In the genomic region with DNA sequence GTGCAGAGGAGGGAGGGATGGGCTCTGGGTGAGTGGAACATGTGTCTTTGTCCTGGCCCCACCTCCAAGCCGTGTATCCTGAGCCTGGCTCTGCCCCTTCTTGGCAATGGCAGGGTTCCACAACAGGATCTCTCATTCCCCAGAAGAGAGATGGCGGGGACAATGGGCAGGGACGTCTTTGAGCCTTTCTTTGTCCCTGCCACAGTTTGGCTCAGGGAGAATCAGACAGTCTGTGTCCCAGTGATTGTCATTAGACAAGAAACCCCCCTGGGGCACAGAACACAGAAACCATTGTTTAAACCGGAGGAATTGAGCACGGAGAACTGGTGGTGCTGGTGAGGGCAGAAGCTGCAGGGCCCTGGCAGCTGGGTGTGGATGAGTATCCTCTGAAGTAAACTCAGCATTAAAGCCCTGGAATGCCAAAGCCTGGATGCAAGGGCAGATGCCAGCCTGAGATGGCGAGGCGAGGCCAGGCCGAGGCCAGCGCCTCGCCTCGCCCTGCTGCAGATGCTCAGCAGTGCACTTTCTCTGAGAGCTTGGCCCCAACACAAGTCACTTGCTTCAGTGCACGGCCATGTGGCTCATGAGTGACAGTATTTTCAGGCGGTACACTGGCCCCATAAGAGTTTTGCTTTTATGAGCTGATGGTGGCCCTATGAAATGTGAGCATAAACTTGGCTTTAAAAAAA, we compare ENCODE assay signal across 11 mouse cellular contexts. TPM values are rescaled to one million over a fixed set of nuclear protein-coding genes. Genes with fewer than 3 reads are reported as not detected.
DNase-seq lines count a peak whose midpoint lies in the region; ATAC-seq lines count a peak whose summit lies in the region.
"Had no signal": no experiment of that assay in that cellular context is flagged by ENCODE, and none has a peak within 500 bp of the region (broad histone marks: within the 10 kb centered on the region; RNA-seq: fewer than 3 reads in every experiment).

No protein-coding gene starts in this region.

- no peaks in the 10 kb centered on the region for H3K9me3 ChIP-seq in embryonic facial prominence, embryonic 11.5 days (replicated peaks; ENCODE audit: control insufficient read depth, low read length)
- H3K9me3 ChIP-seq in hindbrain, embryonic 13.5 days, result no peaks in the 10 kb centered on the region
- no peaks in the 10 kb centered on the region for H3K9me3 ChIP-seq in neural tube, embryonic 12.5 days
- H3K9me3 ChIP-seq: heart, embryonic 15.5 days; kidney, embryonic 15.5 days had no signal

- no peak overlapping the region for H3K27ac ChIP-seq in embryonic facial prominence, embryonic 11.5 days (replicated peaks; ENCODE audit: low read depth, low read length)
- peak overlapping the region; percentile 74 for H3K27ac ChIP-seq in hindbrain, embryonic 13.5 days
- no peak overlapping the region for H3K27ac ChIP-seq in neural tube, embryonic 12.5 days
- H3K27ac ChIP-seq: heart, embryonic 15.5 days; kidney, embryonic 15.5 days had no signal

- peak; percentile 38 for DNase-seq in layer of hippocampus, adult 9-11 months
- no peak for DNase-seq in layer of hippocampus, adult 11-12 months (ENCODE audit: low spot score)
- DNase-seq in embryonic facial prominence, embryonic 11.5 days (ENCODE audit: low spot score), result peak; percentile 25
- no peak for DNase-seq in urinary bladder, postnatal 36 days (ENCODE audit: low spot score in 2 of 2)
- DNase-seq in adrenal gland, postnatal 36 days, result no peak
- no peak for DNase-seq in yolk sac, embryonic 10.5 days (ENCODE audit: low spot score)

- H3K36me3 ChIP-seq in embryonic facial prominence, embryonic 11.5 days (replicated peaks; ENCODE audit: control insufficient read depth, insufficient read depth, low read depth, low read length), result peaks cover 6% of the 10 kb centered on the region
- H3K36me3 ChIP-seq in hindbrain, embryonic 13.5 days, result peaks cover 36% of the 10 kb centered on the region
- H3K36me3 ChIP-seq in neural tube, embryonic 12.5 days, result peaks cover 32% of the 10 kb centered on the region

- 0 out of 2 replicates have a peak overlapping the region, but pooled peaks have one; percentile 22 for H3K9ac ChIP-seq in embryonic facial prominence, embryonic 11.5 days (replicated peaks; ENCODE audit: low read length)
- peak overlapping the region; percentile 62 for H3K9ac ChIP-seq in hindbrain, embryonic 13.5 days
- peak overlapping the region; percentile 21; the same call in 1 of the 2 replicates for H3K9ac ChIP-seq in neural tube, embryonic 12.5 days
- H3K9ac ChIP-seq: heart, embryonic 15.5 days; kidney, embryonic 15.5 days had no signal

- H3K4me1 ChIP-seq in embryonic facial prominence, embryonic 11.5 days (ENCODE audit: control insufficient read depth, insufficient read depth, low read length), result peaks cover 3% of the 10 kb centered on the region; the same call in 1 of the 2 replicates
- peaks cover 31% of the 10 kb centered on the region for H3K4me1 ChIP-seq in hindbrain, embryonic 13.5 days (replicated peaks)
- H3K4me1 ChIP-seq in neural tube, embryonic 12.5 days, result peaks cover 18% of the 10 kb centered on the region

- peaks cover 27% of the 10 kb centered on the region for H3K27me3 ChIP-seq in embryonic facial prominence, embryonic 11.5 days (ENCODE audit: control insufficient read depth, insufficient read depth, low read length)
- peaks cover 55% of the 10 kb centered on the region for H3K27me3 ChIP-seq in hindbrain, embryonic 13.5 days
- peaks cover 35% of the 10 kb centered on the region for H3K27me3 ChIP-seq in neural tube, embryonic 12.5 days (replicated peaks)

- 0 out of 2 replicates have a peak, but pooled peaks have one; percentile 5 for ATAC-seq in embryonic facial prominence, embryonic 11.5 days (replicated peaks; ENCODE audit: insufficient number of reproducible peaks, low FRiP score, low TSS enrichment, low read depth)
- ATAC-seq in hindbrain, embryonic 13.5 days (ENCODE audit: low FRiP score), result peak; percentile 44; the same call in 1 of the 2 replicates
- peak; percentile 27 for ATAC-seq in neural tube, embryonic 12.5 days (ENCODE audit: low FRiP score, low read depth)

- no peak overlapping the region for H3K4me3 ChIP-seq in embryonic facial prominence, embryonic 11.5 days (ENCODE audit: low read depth, low read length)
- H3K4me3 ChIP-seq in hindbrain, embryonic 13.5 days, result no peak overlapping the region
- no peak overlapping the region; the same call in 1 of the 2 replicates for H3K4me3 ChIP-seq in neural tube, embryonic 12.5 days
- H3K4me3 ChIP-seq: heart, embryonic 15.5 days; kidney, embryonic 15.5 days had no signal

- H3K4me2 ChIP-seq in embryonic facial prominence, embryonic 11.5 days (ENCODE audit: low read depth, low read length), result no peak overlapping the region
- H3K4me2 ChIP-seq in hindbrain, embryonic 13.5 days, result no peak overlapping the region
- peak overlapping the region; percentile 18; the same call in 1 of the 2 replicates for H3K4me2 ChIP-seq in neural tube, embryonic 12.5 days (replicated peaks)
- H3K4me2 ChIP-seq: heart, embryonic 15.5 days; kidney, embryonic 15.5 days had no signal

- WGBS in embryonic facial prominence, embryonic 11.5 days, result 22% methylated on average over 13 of the region's 13 CpGs
- WGBS in hindbrain, embryonic 13.5 days, result 20% methylated on average over 13 of the region's 13 CpGs
- WGBS in neural tube, embryonic 12.5 days, result 29% methylated on average over 13 of the region's 13 CpGs

RNA-seq across cellular contexts. Expression of a gene that starts 3.4 kb away (rescaled TPM):
- polyA plus RNA-seq in embryonic facial prominence, embryonic 11.5 days (2014; fragmentation: Nextera tagmentation; extraction: Ambion mirVana), result 0.60 TPM in 1 of 2 replicates, not detected in the other
- not detected in 2 replicates for polyA plus RNA-seq in hindbrain, embryonic 13.5 days (2015; fragmentation: Nextera tagmentation; extraction: Ambion mirVana)
- polyA plus RNA-seq in neural tube, embryonic 12.5 days (2016; fragmentation: Nextera tagmentation; extraction: Ambion mirVana), result not detected in 2 replicates
- not detected for total RNA-seq in adrenal gland, postnatal 36 days (2021)
- total RNA-seq: left cerebral cortex, postnatal 36 days had no signal

RNA-seq across cellular contexts. Expression of a gene that starts 32.4 kb away (rescaled TPM):
- 2.9 and 3.6 TPM in 2 replicates for polyA plus RNA-seq in embryonic facial prominence, embryonic 11.5 days (2014; fragmentation: Nextera tagmentation; extraction: Ambion mirVana)
- 9.8 and 10.6 TPM in 2 replicates for polyA plus RNA-seq in hindbrain, embryonic 13.5 days (2015; fragmentation: Nextera tagmentation; extraction: Ambion mirVana)
- polyA plus RNA-seq in neural tube, embryonic 12.5 days (2016; fragmentation: Nextera tagmentation; extraction: Ambion mirVana), result 10.7 and 11.6 TPM in 2 replicates
- total RNA-seq in adrenal gland, postnatal 36 days (2021), result 100 to 1,000 TPM; 342 to 355 TPM

RNA-seq across cellular contexts. Expression of a gene that starts 46.6 kb away (rescaled TPM):
- not detected in 2 replicates for polyA plus RNA-seq in embryonic facial prominence, embryonic 11.5 days (2014; fragmentation: Nextera tagmentation; extraction: Ambion mirVana)
- polyA plus RNA-seq in hindbrain, embryonic 13.5 days (2015; fragmentation: Nextera tagmentation; extraction: Ambion mirVana), result 0.23 and 0.82 TPM in 2 replicates
- 0.37 and 0.53 TPM in 2 replicates for polyA plus RNA-seq in neural tube, embryonic 12.5 days (2016; fragmentation: Nextera tagmentation; extraction: Ambion mirVana)
- total RNA-seq in adrenal gland, postnatal 36 days (2021), result not detected
- total RNA-seq: left cerebral cortex, postnatal 36 days had no signal

RNA-seq across cellular contexts. Expression of a gene that starts 49.1 kb away (rescaled TPM):
- 8.7 and 10.8 TPM in 2 replicates for polyA plus RNA-seq in embryonic facial prominence, embryonic 11.5 days (2014; fragmentation: Nextera tagmentation; extraction: Ambion mirVana)
- polyA plus RNA-seq in hindbrain, embryonic 13.5 days (2015; fragmentation: Nextera tagmentation; extraction: Ambion mirVana), result 18.7 and 20.4 TPM in 2 replicates
- polyA plus RNA-seq in neural tube, embryonic 12.5 days (2016; fragmentation: Nextera tagmentation; extraction: Ambion mirVana), result 19.1 and 19.6 TPM in 2 replicates
- 10 to 100 TPM; 43.7 to 51.3 TPM for total RNA-seq in adrenal gland, postnatal 36 days (2021)

Comparison
In these comparisons a context has a peak if more than half of its experiments do, and no peak if none do; other contexts are left out.
1. DNase-seq: peak in layer of hippocampus, adult 9-11 months (single experiment) and embryonic facial prominence, embryonic 11.5 days (single experiment); none in layer of hippocampus, adult 11-12 months (single experiment), urinary bladder, postnatal 36 days (0 of 2), adrenal gland, postnatal 36 days (0 of 2) and yolk sac, embryonic 10.5 days (single experiment).
2. Peak in every context shown above with its lines, with median percentiles within 50 percentile points of each other: ATAC-seq and H3K9ac ChIP-seq.